Mouse (Mus musculus) ES-E14 (cell line): ENCODE results near the gene Proser3. TPM values are rescaled to one million over a fixed set of nuclear protein-coding genes. Genes with fewer than 3 reads are reported as not detected.

Experiments
- DNase-seq: peaks from one replicate; pipeline ENCODE4 v3.0.0-alpha.2; 2013; ENCODE audit warnings: low read depth, low spot score
- H3K27ac ChIP-seq: 2 replicates; pipeline ENCODE4 v1.5.1; 2012; ENCODE audit warnings: low read depth, mild to moderate bottlenecking, low read length, moderate library complexity, mixed read lengths; ENCODE audit not compliant: poor library complexity, insufficient read depth, severe bottlenecking
- H3K36me3 ChIP-seq: 2 replicates; pipeline ENCODE4 v1.6.1; 2012; ENCODE audit warnings: mild to moderate bottlenecking, low read length, moderate library complexity, mixed read lengths; ENCODE audit not compliant: control insufficient read depth, poor library complexity, insufficient read depth, severe bottlenecking
- H3K4me1 ChIP-seq, 2 experiments: fragments of 150-350 bp in 1 of 2; sonication (generic) in 1 of 2; 2 replicates each; pipeline ENCODE4 v1.6.1; 2012; ENCODE audit warnings: low read length in 2 of 2, mild to moderate bottlenecking in 1 of 2, mixed read lengths in 1 of 2; ENCODE audit not compliant: control insufficient read depth in 2 of 2, insufficient read depth in 2 of 2, poor library complexity in 1 of 2
- H3K4me3 ChIP-seq, 2 experiments: fragments of 150-350 bp in 1 of 2; sonication (generic) in 1 of 2; 2 replicates each; pipeline ENCODE4 v1.5.1; 2012; ENCODE audit warnings: low read length in 2 of 2, low read depth in 1 of 2, mild to moderate bottlenecking in 1 of 2, mixed read lengths in 1 of 2; ENCODE audit not compliant: insufficient read depth in 1 of 2, poor library complexity in 1 of 2, severe bottlenecking in 1 of 2
- H3K9ac ChIP-seq: 2 replicates; pipeline ENCODE4 v1.6.1; 2012; ENCODE audit warnings: low read depth, mild to moderate bottlenecking, low read length, mixed read lengths; ENCODE audit not compliant: poor library complexity, insufficient read depth, severe bottlenecking
- H3K9me3 ChIP-seq: fragments of 150-350 bp; sonication (generic); 2 replicates; pipeline ENCODE4 v1.6.1; 2012; ENCODE audit warnings: low read depth, mild to moderate bottlenecking, low read length; ENCODE audit not compliant: control insufficient read depth, insufficient read depth
- CHD2 ChIP-seq: IDR thresholded peaks from 2 replicates; pipeline ENCODE4 v1.6.1; 2014; ENCODE audit warnings: mild to moderate bottlenecking, low read depth, low read length, inconsistent platforms
- HCFC1 ChIP-seq: IDR thresholded peaks from 2 replicates; pipeline ENCODE4 v1.6.1; 2012; ENCODE audit warnings: low read length, inconsistent platforms, borderline replicate concordance; ENCODE audit not compliant: insufficient read depth
- MAFK ChIP-seq: IDR thresholded peaks from 2 replicates; pipeline ENCODE4 v1.6.1; 2014; ENCODE audit warnings: mild to moderate bottlenecking, low read depth, low read length, inconsistent platforms; ENCODE audit not compliant: insufficient read depth
- ZC3H11A ChIP-seq: IDR thresholded peaks from 2 replicates; pipeline ENCODE4 v1.6.1; 2012; ENCODE audit warnings: low read depth, mild to moderate bottlenecking, inconsistent platforms, low read length, borderline replicate concordance
- ZNF384 ChIP-seq: IDR thresholded peaks from 2 replicates; pipeline ENCODE4 v1.6.1; 2012; ENCODE audit warnings: low read depth, low read length, inconsistent platforms
- in situ Hi-C, 2 experiments: fragments of 600-800 bp; cut with MboI; formaldehyde crosslinking; loops; one replicate each; pipeline ENCODE4 v1.15.1; 2025; ENCODE audit warnings: low sequenced_read_pairs in 2 of 2, inconsistent platforms in 1 of 2; ENCODE audit not compliant: unreplicated experiment in 2 of 2
- total RNA-seq: library from RNA; depleted of rRNA; stranded (reverse); fragments of 300-350 nt; gene quantifications from 2 replicates; pipeline ENCODE4 v1.2.3, GENCODE M21; 2012

Gene Proser3
- total RNA-seq, 1 experiment = 6.8 TPM

GRCm38 (mm10) chr7:30544327-30544726 is 7.8 kb downstream of the Proser3 start:
- H3K4me3 ChIP-seq = no peak overlapping the region
- DNase-seq = no peak
- TF ChIP-seq ZC3H11A = no peak
- TF ChIP-seq CHD2 = no peak
- no peak for TF ChIP-seq MAFK
- no peak for TF ChIP-seq HCFC1
- no peak for TF ChIP-seq ZNF384
- no peak overlapping the region for H3K9ac ChIP-seq
- no peaks in the 10 kb centered on the region for H3K9me3 ChIP-seq
- H3K36me3 ChIP-seq = peaks cover 8% of the 10 kb centered on the region; the same call in 1 of the 2 replicates
- H3K4me1 ChIP-seq = peaks cover 0 to 19% of the 10 kb centered on the region in 2 experiments; a peak in 2 of 4 replicates
- in situ Hi-C loops = no loop called here
- no peak overlapping the region for H3K27ac ChIP-seq

GRCm38 (mm10) chr7:30540572-30540971 is 11.5 kb downstream of the Proser3 start:
- Histone ChIP-seq H3K4me1 (peaks cover 0 to 19% of the 10 kb centered on the region in 2 experiments; a peak in 2 of 4 replicates), H3K27ac (no peak overlapping the region), H3K36me3 (peaks cover 7% of the 10 kb centered on the region), H3K4me3 (peak overlapping the region; percentile 19 to 30; a peak in 2 of 4 replicates), H3K9ac (no peak overlapping the region), H3K9me3 (no peaks in the 10 kb centered on the region)
- no peak for DNase-seq
- in situ Hi-C loops = no loop called here
- TF ChIP-seq ZNF384 (no peak), HCFC1 (no peak), MAFK (no peak), ZC3H11A (no peak), CHD2 (no peak)

- TF ChIP-seq ZC3H11A = no peak
- no peak for TF ChIP-seq HCFC1
- no peak for TF ChIP-seq CHD2
- no peak for TF ChIP-seq ZNF384
- TF ChIP-seq MAFK = no peak
- Histone ChIP-seq H3K9me3 (no peaks in the 10 kb centered on the region), H3K4me3 (peak within 1 kb of the TSS; percentile 72 to 92), H3K4me1 (peaks cover 0 to 6% of the 10 kb centered on the region in 2 experiments; a peak in 1 of 4 replicates), H3K27ac (no peak within 1 kb of the TSS), H3K9ac (peak within 1 kb of the TSS; percentile 75), H3K36me3 (peaks cover 2% of the 10 kb centered on the region)
- in situ Hi-C loops = no loop called here
- DNase-seq = peak; percentile 93
Observed at GRCm38 (mm10) chr7:30534633-30535577, 17.2 kb downstream of the Proser3 start, which contains the start of gene Arhgap33. Arhgap33 (minus strand) TSS chr7:30535060.

- no peak for DNase-seq
- in situ Hi-C loops = no loop called here
- H3K9me3 ChIP-seq = no peaks in the 10 kb centered on the region
- H3K36me3 ChIP-seq = peaks cover under 1% of the 10 kb centered on the region
- H3K4me1 ChIP-seq = peaks cover 0 to 4% of the 10 kb centered on the region in 2 experiments; a peak in 1 of 4 replicates
- H3K9ac ChIP-seq = peak overlapping the region; percentile 75; the same call in 1 of the 2 replicates
- peak overlapping the region; percentile 72 to 92 for H3K4me3 ChIP-seq
- no peak overlapping the region for H3K27ac ChIP-seq
- no peak for TF ChIP-seq ZC3H11A
Observed at GRCm38 (mm10) chr7:30533941-30534632, 18.0 kb downstream of the Proser3 start.
